Mouse (Mus musculus) ZHBTc4 (cell line): ENCODE data around the gene Stambp.
"Not testable (repeated sequence)": the region's sequence is repeated elsewhere in the genome, so short reads cannot be mapped to it uniquely, and the experiment has no call there.

Experiments used
- DNase-seq: peaks from one replicate; pipeline ENCODE4 v3.0.0-alpha.2; 2011; ENCODE audit warnings: low read depth, low spot score

Stambp gene

DNA sequence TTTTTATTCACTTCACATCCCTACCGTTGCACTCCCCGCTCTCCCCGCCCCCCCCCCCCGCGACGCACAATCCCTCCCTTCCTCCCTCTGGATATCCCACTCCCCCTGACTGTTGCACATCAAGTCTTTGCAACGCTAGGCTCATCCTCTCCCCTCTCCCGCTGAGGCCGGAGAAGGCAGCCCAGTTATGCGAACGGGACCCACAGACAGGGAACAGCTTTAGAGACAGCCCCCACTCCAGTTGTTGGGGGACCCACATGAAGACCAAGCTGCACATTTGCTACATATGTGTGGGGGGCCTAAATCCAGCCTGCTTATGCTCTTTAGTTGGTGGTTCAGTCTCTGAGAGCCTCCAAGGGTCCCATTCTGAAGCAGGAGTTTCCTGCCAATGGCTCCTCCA, at the start of gene Stambp:
Stambp (minus strand) TSS at position 59 of the 400 bp plus-strand sequence.
- no peak for DNase-seq

- DNase-seq: no peak
These were observed 47.4 kb upstream of the Stambp start for GRCm38 (mm10) chr6:83619955-83620354.

DNA sequence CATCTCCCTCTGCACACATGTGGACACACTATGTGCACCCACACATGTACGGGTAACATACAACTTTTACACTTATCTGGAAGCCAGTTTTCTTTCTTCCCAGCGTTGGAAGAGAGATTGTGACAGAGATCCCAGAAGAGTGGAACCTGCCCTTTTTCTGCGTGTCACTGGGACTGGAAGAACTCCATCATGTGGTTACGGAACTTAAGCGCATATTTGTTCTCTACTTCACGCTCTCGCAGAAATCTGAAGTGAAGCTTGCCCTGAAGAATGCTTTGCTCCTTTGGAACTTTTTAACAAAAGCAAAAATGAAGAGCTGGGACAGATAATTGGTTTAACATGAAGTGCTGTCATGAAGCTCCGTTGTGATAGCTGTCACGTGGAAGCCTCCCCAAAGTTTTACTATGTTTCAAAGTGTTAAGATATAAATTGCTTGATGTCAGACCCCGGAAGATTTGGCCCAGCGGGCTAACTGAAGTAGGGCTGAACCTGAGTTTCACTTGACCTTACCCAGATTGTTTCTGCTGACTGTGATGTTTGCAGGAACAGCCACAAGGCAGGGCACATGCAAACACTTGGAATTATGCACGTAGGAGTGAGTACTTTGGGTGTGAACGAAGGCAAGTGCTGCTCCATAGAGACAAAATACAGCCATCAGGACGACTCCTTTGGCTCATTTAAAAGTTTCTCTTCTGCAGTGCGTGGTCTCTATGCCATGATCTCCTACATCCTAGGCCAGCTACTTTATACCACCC, 45.2 kb upstream of the Stambp start:
- no peak for DNase-seq

DNA sequence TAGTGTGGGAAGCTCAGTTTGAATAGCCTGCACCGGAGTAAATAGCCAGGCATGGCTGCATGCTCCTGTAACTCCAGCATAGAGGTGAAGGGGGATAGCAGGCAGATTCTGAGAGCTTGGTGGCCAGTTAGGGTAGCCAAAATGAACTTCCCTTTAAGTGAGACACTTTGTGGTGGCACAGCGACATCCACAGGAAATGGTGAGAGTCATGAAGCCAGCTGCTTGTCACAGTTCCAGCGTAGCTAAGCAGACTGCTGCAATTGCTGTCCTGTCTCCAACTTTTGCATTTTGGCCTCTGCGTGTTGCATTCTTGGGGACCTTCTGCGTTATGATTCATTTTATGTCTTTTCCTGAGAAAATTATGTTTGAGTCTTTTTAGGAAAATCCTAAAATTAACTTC, 44.0 kb upstream of the Stambp start:
- no peak for DNase-seq

- no peak for DNase-seq
These were observed 41.9 kb upstream of the Stambp start for GRCm38 (mm10) chr6:83614469-83614868.

- no peak for DNase-seq
These were observed 40.4 kb upstream of the Stambp start for GRCm38 (mm10) chr6:83612976-83613375.

- DNase-seq: peak; percentile 8
These were observed 27.2 kb upstream of the Stambp start for GRCm38 (mm10) chr6:83599636-83600174.

DNA sequence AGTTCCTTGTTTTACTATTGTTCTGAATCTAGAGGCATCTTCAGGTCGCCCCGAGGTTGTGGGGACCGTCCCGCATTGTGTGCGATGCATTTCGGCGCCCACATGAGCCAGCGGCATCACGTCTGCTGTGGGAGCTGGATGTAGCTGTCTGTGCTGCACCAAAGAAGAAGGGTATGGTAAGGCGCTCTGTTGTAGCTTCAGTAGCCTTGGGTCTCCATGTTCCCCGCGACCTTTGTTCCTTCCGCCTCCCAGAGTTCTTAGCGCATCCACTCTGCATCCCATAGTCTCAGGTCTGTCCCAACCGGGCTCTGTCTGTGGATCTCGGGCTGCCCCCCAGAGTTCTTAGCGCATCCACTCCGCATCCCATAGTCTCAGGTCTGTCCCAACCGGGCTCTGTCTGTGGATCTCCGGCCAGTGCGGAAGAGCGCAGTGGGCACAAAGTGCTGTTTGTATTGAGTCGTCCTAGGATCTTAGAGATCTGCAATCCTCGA, 26.6 kb upstream of the Stambp start:
- peak; percentile 33 for DNase-seq

DNA sequence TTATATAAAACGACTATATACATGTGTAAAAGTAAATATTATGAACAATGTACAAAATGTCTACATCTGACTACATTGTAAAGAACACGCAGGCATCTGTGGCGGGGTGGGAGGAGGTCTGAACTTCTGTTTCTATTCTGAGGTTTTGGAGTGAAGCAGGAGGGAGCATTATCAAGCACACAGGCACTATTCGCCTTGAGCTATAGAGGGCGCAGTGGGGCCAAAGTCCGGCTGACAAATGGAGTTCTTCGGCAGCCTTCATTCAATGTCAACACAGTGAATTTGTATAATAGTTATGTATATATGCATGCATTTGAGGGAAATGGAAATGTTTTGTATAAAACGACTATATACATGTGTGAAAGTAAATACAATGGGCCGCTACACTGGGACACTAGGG, 26.1 kb upstream of the Stambp start:
- peak; percentile 69 for DNase-seq

DNA sequence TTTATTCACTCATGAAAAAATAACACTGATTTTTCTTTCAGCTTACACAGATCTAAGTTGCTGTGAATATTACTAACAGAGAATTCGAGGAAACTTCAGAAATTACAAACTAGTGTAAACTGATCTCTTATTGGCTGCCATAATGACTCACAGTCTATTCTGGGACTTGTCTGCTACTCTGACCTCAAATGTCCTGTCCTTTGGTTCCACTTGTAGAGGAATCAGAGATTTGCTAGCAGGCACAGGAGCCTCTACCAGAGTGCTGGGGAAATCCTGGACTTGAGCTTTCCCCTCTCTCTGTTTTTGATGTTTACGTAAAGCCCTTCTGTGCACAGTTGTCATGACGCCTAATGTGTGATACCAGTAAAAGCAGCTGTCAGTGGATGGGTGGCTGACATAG, 25.5 kb upstream of the Stambp start:
- no peak for DNase-seq

DNA sequence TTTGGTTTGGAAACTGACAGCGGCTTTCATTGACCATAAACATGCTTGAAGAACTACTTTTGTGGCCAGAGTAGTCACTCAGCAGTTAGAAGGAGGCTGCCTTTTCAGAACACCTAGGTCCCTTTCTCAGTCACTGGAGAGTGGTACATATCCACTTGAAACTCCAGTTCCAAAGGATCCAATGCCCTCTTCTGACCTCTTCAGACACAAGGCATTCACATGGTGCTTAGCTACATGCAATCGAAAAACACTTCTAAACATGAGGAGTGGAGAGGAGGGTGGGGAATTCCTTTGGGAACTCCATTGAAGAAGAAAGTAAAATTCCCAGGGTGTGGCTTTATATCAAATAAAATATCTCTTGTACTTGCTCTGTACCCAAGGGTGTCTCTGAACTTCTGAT, 22.5 kb upstream of the Stambp start:
- no peak for DNase-seq

GRCm38 (mm10) chr6:83593896-83594295, 21.4 kb upstream of the Stambp start:
- no peak for DNase-seq

DNA sequence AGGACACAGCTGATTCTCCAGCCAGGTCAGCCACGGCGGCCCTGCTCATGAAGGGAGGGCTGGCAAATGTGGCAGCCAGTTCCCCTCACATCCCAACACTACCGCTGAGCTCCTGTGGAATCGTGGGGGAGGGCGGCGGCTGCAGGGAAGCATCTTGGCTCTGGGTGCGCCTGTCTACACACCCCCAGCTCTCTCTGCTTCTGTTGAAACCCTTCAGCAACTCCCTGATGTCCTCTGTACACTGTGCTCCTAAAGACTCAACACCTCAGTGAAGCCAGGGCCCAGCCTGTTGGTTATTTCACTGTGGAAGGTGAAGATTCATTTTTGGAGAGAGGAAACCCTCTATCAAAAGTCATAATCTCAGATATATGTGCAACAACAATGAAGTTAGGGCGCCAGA, 19.5 kb upstream of the Stambp start:
- no peak for DNase-seq

GRCm38 (mm10) chr6:83590301-83590700, 17.8 kb upstream of the Stambp start:
- DNase-seq: no peak

DNA sequence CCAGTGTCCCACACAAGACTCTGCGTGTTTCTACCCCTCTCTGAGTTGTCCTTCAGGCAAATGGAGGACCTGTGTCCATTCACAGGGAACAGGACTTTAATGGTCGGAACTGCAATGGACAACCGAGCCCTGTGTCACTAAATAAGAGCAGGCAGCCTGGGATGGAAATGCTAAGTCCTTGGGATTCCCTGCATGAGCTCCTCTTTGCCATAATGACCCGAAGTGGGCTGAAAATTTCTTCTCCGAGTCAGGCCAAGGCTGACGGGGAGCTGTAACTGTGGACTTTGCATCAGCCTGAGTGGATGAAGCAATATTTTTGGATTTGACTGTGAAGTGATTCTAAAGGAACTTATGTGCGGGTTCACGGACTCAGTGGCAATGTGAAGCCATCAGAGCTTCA, 14.7 kb upstream of the Stambp start:
- DNase-seq: not testable (repeated sequence)

- peak; percentile 21 for DNase-seq
These were observed 12.8 kb upstream of the Stambp start for GRCm38 (mm10) chr6:83585328-83585727.

DNA sequence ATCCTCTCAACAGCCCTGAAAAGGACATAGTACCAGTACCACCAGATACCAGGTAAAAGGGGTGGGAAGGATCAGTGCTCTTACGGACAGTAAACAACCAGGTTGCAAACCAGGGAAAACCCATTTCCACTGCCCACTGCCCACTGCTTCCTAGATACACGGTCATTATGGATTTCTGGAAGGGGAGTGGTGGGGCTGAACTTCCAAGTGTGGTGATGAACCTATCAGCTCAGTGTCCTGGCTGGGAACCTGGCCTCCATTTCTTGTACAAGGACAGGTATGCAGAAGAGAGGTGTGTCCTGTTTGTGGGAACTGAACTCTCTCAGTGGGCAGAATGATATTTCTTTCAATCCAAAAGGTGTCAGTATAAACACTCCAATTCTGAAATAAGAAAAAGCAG, 11.1 kb upstream of the Stambp start:
- DNase-seq: no peak

DNA sequence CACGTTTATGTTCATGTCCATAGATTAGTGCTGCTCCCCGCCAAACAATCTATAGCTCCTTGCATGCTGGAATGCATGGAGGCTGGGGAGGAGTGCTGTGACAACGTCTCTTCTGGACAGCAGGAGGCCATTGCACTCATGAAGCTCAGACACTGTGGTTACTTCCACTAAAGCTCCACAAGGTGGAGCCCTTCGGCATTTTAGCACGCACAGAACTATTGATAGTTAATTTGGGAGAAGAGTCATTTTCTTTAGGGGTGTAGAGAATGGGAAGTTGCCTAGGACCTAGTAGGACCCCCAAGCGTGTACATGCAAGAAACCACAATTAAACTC, 10.4 kb upstream of the Stambp start:
- peak; percentile 85 for DNase-seq

- no peak for DNase-seq
These were observed 9.8 kb upstream of the Stambp start for GRCm38 (mm10) chr6:83582135-83582937.

DNA sequence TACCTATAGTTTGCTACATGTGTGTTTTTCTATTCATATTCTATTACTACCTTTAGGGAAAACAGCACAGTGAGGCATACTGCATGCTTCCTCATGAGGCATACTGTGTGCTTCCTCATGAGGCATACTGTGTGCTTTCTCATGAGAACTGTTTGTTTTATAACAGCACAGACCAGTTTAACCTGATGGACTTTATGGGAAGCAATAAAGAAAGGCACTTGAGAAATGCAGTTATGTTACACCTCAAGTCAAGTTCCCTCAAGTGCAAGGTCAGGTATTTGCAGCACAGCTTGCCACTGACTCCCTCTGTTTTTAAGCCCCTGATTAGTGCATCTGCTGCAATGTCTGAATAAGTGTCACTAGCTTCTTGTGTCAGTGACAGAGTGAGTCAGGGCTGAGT, 5.0 kb upstream of the Stambp start:
- DNase-seq: no peak

DNA sequence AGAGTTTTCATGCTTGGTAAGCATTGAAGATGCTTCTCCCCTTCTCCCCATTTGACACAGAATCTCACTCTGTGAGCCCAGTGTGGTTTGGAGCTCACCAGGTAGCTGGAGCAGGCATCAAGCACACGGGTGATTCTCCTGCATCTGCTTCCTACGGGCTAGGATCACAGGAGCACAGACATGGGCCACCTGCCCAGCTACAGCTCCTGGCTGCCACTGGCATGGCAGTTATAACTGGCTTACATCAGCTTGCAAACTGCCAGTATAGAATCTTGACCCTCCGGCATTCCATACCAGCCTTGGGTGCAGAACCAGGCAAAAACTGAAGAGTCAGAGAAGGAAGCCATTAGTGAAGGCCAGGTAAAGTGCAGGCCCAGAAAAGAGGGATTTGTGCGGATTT, 3.1 kb upstream of the Stambp start:
- DNase-seq: no peak

DNA sequence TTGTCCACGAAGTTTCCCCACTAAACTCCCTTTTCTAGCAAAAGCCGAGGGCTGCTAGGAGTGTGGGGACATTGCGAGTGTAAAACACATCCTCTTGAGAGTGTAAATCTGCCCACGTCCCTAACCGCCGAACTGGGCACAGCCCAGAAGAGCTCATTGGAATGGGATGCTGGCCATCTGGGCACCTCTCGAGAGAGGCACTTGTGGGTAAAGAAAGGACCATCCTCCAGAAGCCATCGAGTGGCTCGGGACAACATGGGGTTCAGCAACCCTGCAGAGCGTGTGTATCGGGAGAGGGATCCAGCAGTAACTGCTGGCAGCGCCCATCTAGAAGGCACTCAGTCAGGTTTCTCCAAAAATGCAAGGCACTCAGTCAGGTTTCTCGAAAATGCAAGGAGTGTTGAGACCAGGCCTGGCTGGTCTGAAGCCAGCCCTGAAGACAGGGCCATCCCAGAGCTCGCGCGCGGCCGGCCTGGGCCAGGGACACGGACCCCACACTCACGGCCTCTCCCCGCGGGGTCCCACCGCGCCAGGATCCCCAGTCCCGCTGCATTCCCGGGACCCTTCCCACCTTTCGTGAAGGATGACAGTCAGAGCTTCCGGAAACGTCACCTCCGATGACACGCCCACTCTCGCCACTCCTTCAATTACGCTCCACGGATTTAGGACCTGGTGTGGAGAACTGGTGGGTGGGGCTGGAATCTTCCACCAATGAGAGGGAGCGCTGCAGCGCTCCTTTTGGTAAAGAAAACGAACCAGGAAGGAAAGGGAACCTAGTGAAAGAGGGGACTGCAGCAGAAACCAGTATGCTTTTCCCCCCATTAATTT, 475 bp downstream of the Stambp start:
- peak; percentile 93 for DNase-seq
